Mouse (Mus musculus) MEL (cell line): Measurements from ENCODE around the gene Edrf1.

Experiments
- CTCF ChIP-seq, 3 experiments: IDR thresholded peaks in 2 of 3; conservative IDR thresholded peaks in 1 of 3; 2 replicates each; pipeline ENCODE4 v1.5.1; 2011 to 2012; ENCODE audit warnings: low read length in 3 of 3, low read depth in 2 of 3, mild to moderate bottlenecking in 2 of 3, improper control_type of control experiment in 1 of 3, inconsistent platforms in 1 of 3, mixed read lengths in 1 of 3, moderate library complexity in 1 of 3; ENCODE audit not compliant: control insufficient read depth in 1 of 3, insufficient read depth in 1 of 3, poor library complexity in 1 of 3, severe bottlenecking in 1 of 3
- ETS1 ChIP-seq: IDR thresholded peaks from 2 replicates; pipeline ENCODE4 v1.6.1; 2012; ENCODE audit warnings: low read depth, mild to moderate bottlenecking, inconsistent platforms, low read length, improper control_type of control experiment, moderate library complexity
- KAT2A ChIP-seq: conservative IDR thresholded peaks from 2 replicates; pipeline ENCODE4 v1.6.1; 2012; ENCODE audit warnings: low read depth, low read length, improper control_type of control experiment, inconsistent platforms
- TAL1 ChIP-seq: IDR thresholded peaks from 2 replicates; pipeline ENCODE4 v1.6.1; 2012; ENCODE audit warnings: mild to moderate bottlenecking, inconsistent platforms, low read length, moderate library complexity, mixed read lengths
- UBTF ChIP-seq: IDR thresholded peaks from 2 replicates; pipeline ENCODE4 v1.6.1; 2012; ENCODE audit warnings: low read depth, mild to moderate bottlenecking, inconsistent platforms, low read length, improper control_type of control experiment, moderate library complexity, borderline replicate concordance; ENCODE audit not compliant: insufficient read depth

DNA sequence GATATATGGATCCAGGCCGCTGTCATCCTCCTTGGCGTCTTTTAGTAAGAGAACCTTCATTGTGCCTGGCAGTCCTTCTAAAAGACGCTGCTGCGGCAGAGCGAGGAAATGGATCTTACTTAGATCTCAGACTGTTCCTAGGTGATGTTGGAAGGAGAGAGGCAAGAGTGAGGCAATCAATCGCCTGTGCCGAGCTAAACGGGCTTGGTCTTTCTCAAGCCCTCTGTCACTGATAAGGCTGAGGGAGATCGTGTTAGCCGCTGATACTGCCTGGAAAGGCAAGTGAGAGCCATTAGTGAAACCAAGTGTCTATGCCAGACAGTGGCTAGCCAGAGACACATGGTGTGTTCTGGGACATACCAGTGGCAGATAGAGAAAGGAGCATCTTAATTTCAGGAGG lies 65.0 kb downstream of the Edrf1 start:
- TF ChIP-seq UBTF (no peak), ETS1 (peak; percentile 77), CTCF (IDR thresholded peaks at IDR 0.05 in 2 of 3, conservative IDR thresholded peaks at IDR 0.05 in 1 of 3; ENCODE audit: control insufficient read depth in 1 of 3, insufficient read depth in 1 of 3, low read depth in 2 of 3, low read length in 3 of 3, poor library complexity in 1 of 3, severe bottlenecking in 1 of 3) (no peak), KAT2A (no peak), TAL1 (peak; percentile 93)
